Mouse (Mus musculus) intestine, embryonic 16.5 days (tissue): ENCODE results near the gene Kdr. TPM values are rescaled to one million over a fixed set of nuclear protein-coding genes. Genes with fewer than 3 reads are reported as not detected.

ENCODE experiments used
- ATAC-seq: fragments of 200-750 bp; cut with Nextera tagmentation; 2 replicates; pipeline ENCODE4 v1.8.0; 2017; ENCODE audit warnings: moderate TSS enrichment, moderate library complexity
- H3K27ac ChIP-seq: fragments of 300-500 bp; sonication (generic); 2 replicates; pipeline ENCODE4 v1.5.1; 2014; ENCODE audit warnings: mild to moderate bottlenecking, low read length
- H3K27me3 ChIP-seq: fragments of 300-500 bp; sonication (generic); replicated peaks from 2 replicates; pipeline ENCODE4 v1.6.1; 2014; ENCODE audit warnings: low read length, control low read depth, mixed read lengths; ENCODE audit not compliant: control insufficient read depth, insufficient read depth
- H3K36me3 ChIP-seq: fragments of 300-500 bp; sonication (generic); 2 replicates; pipeline ENCODE4 v1.6.1; 2014; ENCODE audit warnings: low read length, control low read depth; ENCODE audit not compliant: control insufficient read depth, insufficient read depth
- H3K4me1 ChIP-seq: fragments of 300-500 bp; sonication (generic); 2 replicates; pipeline ENCODE4 v1.6.1; 2014; ENCODE audit warnings: low read length, control low read depth, mixed read lengths; ENCODE audit not compliant: control insufficient read depth, insufficient read depth
- H3K4me2 ChIP-seq: fragments of 300-500 bp; sonication (generic); 2 replicates; pipeline ENCODE4 v1.6.1; 2014; ENCODE audit warnings: low read depth, low read length, control low read depth
- H3K4me3 ChIP-seq: fragments of 300-500 bp; sonication (generic); 2 replicates; pipeline ENCODE4 v1.5.1; 2014; ENCODE audit warnings: mild to moderate bottlenecking, low read length
- H3K9ac ChIP-seq: fragments of 300-500 bp; sonication (generic); 2 replicates; pipeline ENCODE4 v1.6.1; 2014; ENCODE audit warnings: low read depth, low read length
- H3K9me3 ChIP-seq: fragments of 300-500 bp; sonication (generic); 2 replicates; pipeline ENCODE4 v1.6.1; 2016; ENCODE audit warnings: low read length, control low read depth; ENCODE audit not compliant: control insufficient read depth
- WGBS: fragments of 180-500 bp; shearing (Covaris S2); extraction: QIAGEN DNeasy Blood & Tissue Kit; methylation state at CpG from one replicate; pipeline ENCODE4 v1.1.7; 2014; 5-methylcytosine and 5-hydroxymethylcytosine counted together
- microRNA-seq: library from miRNA; unstranded; fragments of <30 nt; microRNA quantifications from one replicate; pipeline ENCODE4, GENCODE M21; 2016
- polyA plus RNA-seq: library from polyadenylated mRNA; unstranded; fragments of >200 nt; fragmentation: Nextera tagmentation; extraction: Ambion mirVana; gene quantifications from 2 replicates; pipeline ENCODE4 v1.2.1, GENCODE M21; 2015

The Kdr gene
- polyA plus RNA-seq, 1 experiment from 2014 or later = 19.6 TPM

DNA sequence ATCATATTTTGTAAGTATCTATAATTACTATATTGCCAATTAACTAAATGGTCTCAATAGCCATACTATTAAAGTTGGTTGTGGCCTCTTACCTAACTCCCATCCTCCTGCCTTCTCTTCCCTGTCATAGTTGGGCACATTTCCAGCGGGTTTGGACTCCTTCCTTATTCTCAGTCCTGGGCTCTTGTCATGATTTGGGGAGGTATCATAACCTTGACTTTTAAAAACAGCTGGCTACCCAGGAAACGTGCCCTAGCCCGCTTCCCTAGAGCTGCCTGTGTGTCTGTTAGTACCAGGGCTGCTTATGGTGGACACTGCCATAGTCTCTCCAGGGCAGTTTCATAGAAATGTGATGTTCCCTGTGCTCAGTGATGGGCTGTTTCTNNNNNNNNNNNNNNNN is 82.9 kb downstream of the Kdr start:
- Histone ChIP-seq H3K4me1 (no peaks in the 10 kb centered on the region), H3K9ac (no peak overlapping the region), H3K4me2 (no peak overlapping the region), H3K27me3 (0 out of 2 replicates have a peak, but pooled peaks cover 3% of the 10 kb centered on the region), H3K4me3 (no peak overlapping the region), H3K36me3 (no peaks in the 10 kb centered on the region), H3K27ac (no peak overlapping the region), H3K9me3 (no peaks in the 10 kb centered on the region)
- WGBS = 81% methylated on average over 3 of the region's 3 CpGs
- no peak for ATAC-seq

- Histone ChIP-seq H3K4me3 (no peak overlapping the region), H3K9me3 (no peaks in the 10 kb centered on the region), H3K27me3 (0 out of 2 replicates have a peak, but pooled peaks cover 2% of the 10 kb centered on the region), H3K4me2 (no peak overlapping the region), H3K4me1 (no peaks in the 10 kb centered on the region), H3K9ac (no peak overlapping the region), H3K36me3 (no peaks in the 10 kb centered on the region), H3K27ac (no peak overlapping the region)
- ATAC-seq = no peak
- WGBS = 64% methylated on average over 6 of the region's 6 CpGs
These were observed 85.2 kb downstream of the Kdr start for GRCm38 (mm10) chr5:75892956-75893471.

Small RNAs within 50 kb of the gene (microRNA-seq; reads per million reads assigned to microRNA genes)
- not detected for gene Gm25374

Other genes with a start within 250 kb of the Kdr start
- gene Srd5a3, start 161.8 kb upstream of the Kdr start, polyA plus RNA-seq = 40.8 and 43.0 TPM in 2 replicates
- gene Tmem165, start 205.4 kb upstream of the Kdr start, polyA plus RNA-seq = 58.8 and 60.5 TPM in 2 replicates